In the genomic region with DNA sequence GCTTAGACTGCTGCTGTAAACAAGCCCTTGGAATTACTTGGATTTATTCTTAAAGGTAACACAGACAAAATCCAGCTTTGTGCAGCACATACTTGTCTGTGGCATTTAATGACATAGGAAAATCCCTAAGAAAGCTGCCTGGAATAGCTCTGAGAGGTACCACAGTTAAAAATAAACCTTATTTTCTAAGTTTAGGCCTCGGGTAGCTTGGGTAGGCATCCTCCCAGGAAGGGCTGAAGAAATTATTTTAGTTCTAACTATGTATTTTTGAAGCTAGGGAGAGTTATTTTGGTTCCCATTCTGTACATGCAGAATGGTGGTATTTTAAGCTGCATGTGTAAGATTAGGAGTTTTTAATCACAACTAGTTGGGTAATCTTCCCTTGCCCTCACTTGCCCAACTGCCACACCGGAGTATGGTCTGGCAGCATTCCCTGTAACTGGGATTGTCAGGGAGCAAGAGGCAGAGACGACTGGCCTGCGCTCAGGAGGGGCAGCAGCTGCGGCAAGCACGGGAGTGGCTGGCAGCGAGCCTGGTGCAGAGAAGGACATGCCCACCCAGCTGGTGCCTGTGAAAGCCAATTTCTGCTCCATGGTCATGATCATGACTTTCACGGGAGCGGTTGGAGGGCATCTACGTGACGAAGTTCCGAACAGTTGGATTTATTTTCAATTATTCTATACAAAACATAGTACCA, we compare ENCODE assay signal across 10 mouse cellular contexts.
A peak's percentile ranks its signal among the peaks of the same experiment; 100 is the strongest.
DNase-seq lines count a peak whose midpoint lies in the region; ATAC-seq lines count a peak whose summit lies in the region.
"Had no signal": no experiment of that assay in that cellular context is flagged by ENCODE, and none has a peak within 500 bp of the region (broad histone marks: within the 10 kb centered on the region; RNA-seq: fewer than 3 reads in every experiment).

No protein-coding gene starts in this region.

- intact Hi-C loops in heart, postnatal 10 days (cut with DNase I) = no loop called here

- WGBS in midbrain, embryonic 16.5 days = 75% methylated on average over 12 of the region's 12 CpGs

- H3K27me3 ChIP-seq in midbrain, embryonic 16.5 days (ENCODE audit: control insufficient read depth, insufficient read depth, low read depth, low read length) = no peaks in the 10 kb centered on the region

- H3K4me2 ChIP-seq in midbrain, embryonic 16.5 days (ENCODE audit: low read length) = no peak overlapping the region
- H3K4me2 ChIP-seq: lung, embryonic 14.5 days had no signal

- no peak overlapping the region for H3K9ac ChIP-seq in midbrain, embryonic 16.5 days (ENCODE audit: low read depth, low read length)
- H3K9ac ChIP-seq: lung, embryonic 14.5 days had no signal

- H3K9me3 ChIP-seq in midbrain, embryonic 16.5 days (replicated peaks; ENCODE audit: control insufficient read depth, low read length, poor library complexity, severe bottlenecking) = peaks cover 5% of the 10 kb centered on the region; the same call in 1 of the 2 replicates

- 0 out of 2 replicates have a peak overlapping the region, but pooled peaks have one; percentile 1 for H3K27ac ChIP-seq in midbrain, embryonic 16.5 days (ENCODE audit: low read length)

- peak; percentile 67; the same call in 1 of the 2 replicates for ATAC-seq in midbrain, embryonic 16.5 days

- H3K4me1 ChIP-seq in midbrain, embryonic 16.5 days (ENCODE audit: control insufficient read depth, insufficient read depth, low read length) = no peaks in the 10 kb centered on the region; the same call in 1 of the 2 replicates

- H3K36me3 ChIP-seq in midbrain, embryonic 16.5 days (ENCODE audit: control insufficient read depth, insufficient read depth, low read length) = no peaks in the 10 kb centered on the region

- H3K4me3 ChIP-seq in midbrain, embryonic 16.5 days (ENCODE audit: low read depth, low read length) = no peak overlapping the region
- H3K4me3 ChIP-seq: erythroblast, embryonic 14.5 days had no signal

- DNase-seq in layer of hippocampus, adult 11-12 months (ENCODE audit: low spot score) = peak; percentile 23
- no peak for DNase-seq in layer of hippocampus, adult 9-10 months (ENCODE audit: low spot score)
- DNase-seq in cerebellum, postnatal 10 days = peak; percentile 99
- peak; percentile 71 to 76 for DNase-seq in heart, postnatal 10 days
- DNase-seq in thymus, postnatal 25 days = no peak
- DNase-seq in spleen, postnatal 36 days (ENCODE audit: low spot score in 2 of 2) = no peak
- DNase-seq in embryo, embryonic 10.5 days (ENCODE audit: low spot score) = no peak
- DNase-seq: lung, embryonic 14.5 days had no signal

Comparison
In these comparisons a context has a peak if more than half of its experiments do, and no peak if none do; other contexts are left out.
1. DNase-seq: peak in layer of hippocampus, adult 11-12 months (single experiment), cerebellum, postnatal 10 days (2 of 2) and heart, postnatal 10 days (2 of 2); none in layer of hippocampus, adult 9-10 months (single experiment), thymus, postnatal 25 days (single experiment), spleen, postnatal 36 days (0 of 2) and embryo, embryonic 10.5 days (single experiment).